Mouse (Mus musculus) liver, adult 2 months (tissue): ENCODE measurements at regions not wholly inside any gene's neighbourhood (a gene's known extent, or its start where the extent isn't known, plus 50 kb on each side); places are given as distances from the start of the nearest gene placed in this dataset.
A peak's percentile ranks its signal among the peaks of the same experiment; 100 is the strongest.

Experiments used
- DNase-seq: peaks from one replicate; pipeline ENCODE4 v3.0.0-alpha.2; 2011; ENCODE audit warnings: low read depth, low spot score; ENCODE audit errors: extremely low read depth
- H3K27ac ChIP-seq: fragments of 200-500 bp; replicated peaks from 2 replicates; pipeline ENCODE4 v1.5.1; 2012; ENCODE audit warnings: low read depth, mild to moderate bottlenecking, control low read depth, inconsistent platforms, low read length; ENCODE audit not compliant: insufficient read depth
- H3K27me3 ChIP-seq: fragments of 200-500 bp; 2 replicates; pipeline ENCODE4 v1.6.1; 2012; ENCODE audit warnings: mild to moderate bottlenecking, moderate library complexity, low read length, inconsistent platforms; ENCODE audit not compliant: control insufficient read depth, insufficient read depth
- H3K36me3 ChIP-seq: fragments of 200-500 bp; 2 replicates; pipeline ENCODE4 v1.6.1; 2012; ENCODE audit warnings: low read length, inconsistent platforms; ENCODE audit not compliant: control insufficient read depth, insufficient read depth
- H3K4me1 ChIP-seq: fragments of 200-500 bp; 2 replicates; pipeline ENCODE4 v1.6.1; 2011; ENCODE audit warnings: low read length; ENCODE audit not compliant: control insufficient read depth, insufficient read depth
- H3K4me3 ChIP-seq: fragments of 200-500 bp; 2 replicates; pipeline ENCODE4 v1.5.1; 2011; ENCODE audit warnings: low read depth, mild to moderate bottlenecking, control low read depth, low read length, moderate library complexity; ENCODE audit not compliant: insufficient read depth
- H3K79me2 ChIP-seq: fragments of 200-500 bp; 2 replicates; pipeline ENCODE4 v1.6.1; 2012; ENCODE audit warnings: inconsistent platforms, mild to moderate bottlenecking, low read length, moderate library complexity; ENCODE audit not compliant: control insufficient read depth, insufficient read depth
- H3K9ac ChIP-seq: fragments of 200-500 bp; 2 replicates; pipeline ENCODE4 v1.6.1; 2012; ENCODE audit warnings: low read depth, mild to moderate bottlenecking, control low read depth, inconsistent platforms, low read length
- CTCF ChIP-seq: fragments of 200-500 bp; IDR thresholded peaks from 2 replicates; pipeline ENCODE4 v1.5.1; 2011; ENCODE audit warnings: low read depth, low read length, control low read depth
- POLR2A ChIP-seq: fragments of 200-500 bp; IDR thresholded peaks from 2 replicates; pipeline ENCODE4 v1.6.1; 2011; ENCODE audit warnings: low read length, control low read depth; ENCODE audit not compliant: insufficient read depth; ENCODE audit errors: extremely low read depth
- WGBS: fragments of 180-500 bp; shearing (Covaris S2); methylation state at CpG from one replicate; pipeline ENCODE4 v1.1.7; 2018; 5-methylcytosine and 5-hydroxymethylcytosine counted together

DNA sequence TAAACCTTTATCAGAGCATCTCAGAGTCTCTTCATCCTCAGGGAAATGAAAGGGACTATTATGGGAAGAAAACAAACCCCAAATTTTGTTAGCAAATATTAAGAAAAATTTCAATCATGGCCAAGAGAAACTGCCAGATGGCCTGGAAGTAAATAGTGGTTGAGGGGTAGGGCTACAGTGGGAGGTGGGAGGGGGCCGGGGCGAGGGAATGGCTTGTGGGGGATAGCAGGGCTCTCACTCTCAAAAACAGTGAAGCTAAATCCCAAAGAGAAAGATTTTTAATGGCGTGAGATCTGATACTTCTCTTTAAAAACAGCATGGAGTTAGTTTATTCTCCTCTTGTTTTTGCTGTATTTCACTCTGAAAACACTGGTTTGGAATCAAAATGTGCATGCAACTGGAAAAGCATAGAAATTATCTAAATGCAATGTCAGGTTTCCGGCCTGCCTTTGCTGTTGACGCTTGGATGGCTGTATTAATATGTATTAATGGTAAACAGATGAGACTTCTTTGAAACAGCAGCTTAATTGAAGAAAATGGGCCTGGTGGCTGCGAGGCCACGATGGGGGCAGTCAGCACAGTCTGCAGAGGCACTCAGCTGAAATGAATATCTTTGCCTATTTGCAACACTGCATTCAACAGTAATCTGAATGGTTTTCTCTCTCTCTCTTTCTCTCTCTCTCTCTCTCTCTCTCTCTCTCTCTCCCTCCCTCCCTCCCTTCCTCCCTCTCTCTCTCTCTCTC is 99.8 kb upstream of the Spats2l start:
- WGBS = 88% methylated on average over 7 of the region's 7 CpGs
- Histone ChIP-seq H3K4me1 (no peaks in the 10 kb centered on the region), H3K79me2 (no peaks in the 10 kb centered on the region), H3K4me3 (no peak overlapping the region), H3K36me3 (no peaks in the 10 kb centered on the region), H3K27me3 (no peaks in the 10 kb centered on the region), H3K27ac (no peak overlapping the region), H3K9ac (no peak overlapping the region)
- TF ChIP-seq POLR2A (no peak), CTCF (no peak)
- DNase-seq = no peak

GRCm38 (mm10) chr1:57684387-57685162 is 89.4 kb upstream of the Spats2l start:
- Histone ChIP-seq H3K79me2 (no peaks in the 10 kb centered on the region), H3K4me3 (no peak overlapping the region), H3K4me1 (no peaks in the 10 kb centered on the region), H3K9ac (no peak overlapping the region), H3K36me3 (no peaks in the 10 kb centered on the region), H3K27ac (no peak overlapping the region), H3K27me3 (no peaks in the 10 kb centered on the region)
- DNase-seq = no peak
- TF ChIP-seq CTCF = no peak
- no peak for TF ChIP-seq POLR2A
- 82% methylated on average over 14 of the region's 14 CpGs for WGBS

DNA sequence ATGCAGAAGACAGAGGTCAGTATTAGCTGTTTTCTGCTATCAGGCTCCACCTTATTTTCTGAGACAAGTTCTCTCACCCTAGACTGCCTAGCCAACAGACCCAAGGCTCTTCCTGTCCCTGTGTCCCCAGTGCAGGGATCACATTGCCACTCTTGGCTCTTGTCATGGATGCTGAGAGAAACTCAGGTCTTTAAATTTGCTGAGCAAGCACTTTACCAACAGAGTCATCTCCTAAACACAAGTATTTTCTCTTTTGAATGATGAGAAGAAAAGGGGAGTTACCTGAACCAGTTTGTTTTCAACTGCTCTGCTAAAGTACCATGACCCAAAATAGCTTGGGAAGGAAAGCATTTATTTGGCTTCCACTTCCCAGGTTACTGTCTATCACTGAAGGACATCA is 84.7 kb upstream of the Spats2l start:
- no peak overlapping the region for H3K4me3 ChIP-seq
- no peaks in the 10 kb centered on the region for H3K4me1 ChIP-seq
- no peaks in the 10 kb centered on the region for H3K27me3 ChIP-seq
- TF ChIP-seq CTCF (no peak), POLR2A (no peak)
- H3K79me2 ChIP-seq = no peaks in the 10 kb centered on the region
- no peak for DNase-seq
- H3K36me3 ChIP-seq = no peaks in the 10 kb centered on the region
- no peak overlapping the region for H3K27ac ChIP-seq
- H3K9ac ChIP-seq = no peak overlapping the region

DNA sequence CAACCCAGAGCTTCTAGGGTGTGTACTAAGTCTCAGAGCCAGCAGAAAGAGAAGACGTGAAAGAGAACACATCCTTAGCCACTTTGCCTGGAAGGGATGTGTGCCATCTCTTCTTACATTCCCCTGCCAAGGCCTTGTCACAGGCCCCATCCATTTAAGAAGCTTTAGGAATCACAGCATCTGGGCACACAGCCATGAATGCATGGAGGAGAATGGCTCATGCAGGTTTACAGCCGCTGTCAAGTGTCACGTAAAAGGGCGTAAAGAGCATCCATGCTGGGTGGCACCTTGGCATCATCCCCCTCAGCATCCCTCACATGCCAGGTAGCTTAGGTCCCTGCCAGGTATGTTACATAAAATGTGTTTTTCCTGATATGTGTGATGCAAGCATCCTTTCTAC is 66.1 kb upstream of the Spats2l start:
- 94% methylated on average over 4 of the region's 4 CpGs for WGBS
- H3K27ac ChIP-seq = no peak overlapping the region
- no peaks in the 10 kb centered on the region for H3K27me3 ChIP-seq
- no peak overlapping the region for H3K9ac ChIP-seq
- H3K36me3 ChIP-seq = no peaks in the 10 kb centered on the region
- H3K4me1 ChIP-seq = no peaks in the 10 kb centered on the region
- H3K4me3 ChIP-seq = no peak overlapping the region
- DNase-seq = no peak
- no peak for TF ChIP-seq POLR2A
- no peak for TF ChIP-seq CTCF
- H3K79me2 ChIP-seq = no peaks in the 10 kb centered on the region

GRCm38 (mm10) chr1:57712916-57713503 is 61.0 kb upstream of the Spats2l start:
- no peak for TF ChIP-seq POLR2A
- TF ChIP-seq CTCF = no peak
- WGBS = 63% methylated on average over 5 of the region's 5 CpGs
- no peaks in the 10 kb centered on the region for H3K27me3 ChIP-seq
- H3K4me3 ChIP-seq = no peak overlapping the region
- H3K79me2 ChIP-seq = no peaks in the 10 kb centered on the region
- peak; percentile 0 for DNase-seq
- no peaks in the 10 kb centered on the region for H3K4me1 ChIP-seq
- H3K27ac ChIP-seq = no peak overlapping the region
- H3K9ac ChIP-seq = no peak overlapping the region
- no peaks in the 10 kb centered on the region for H3K36me3 ChIP-seq
